Mouse (Mus musculus) spleen, adult 2 months (tissue): Measurements from ENCODE around the gene Alx3. TPM values are rescaled to one million over a fixed set of nuclear protein-coding genes. Genes with fewer than 3 reads are reported as not detected.

Experiments
- DNase-seq, 2 experiments: peaks; one replicate each; pipeline versions ENCODE4 v3.0.0 to v3.0.0-alpha.2; 2012 to 2021; ENCODE audit warnings: low spot score in 2 of 2, low read depth in 1 of 2
- H3K27ac ChIP-seq: fragments of 200-500 bp; 2 replicates; pipeline ENCODE4 v1.5.1; 2012; ENCODE audit warnings: low read length, inconsistent platforms; ENCODE audit not compliant: insufficient read depth
- H3K27me3 ChIP-seq: fragments of 200-500 bp; 2 replicates; pipeline ENCODE4 v1.6.1; 2012; ENCODE audit warnings: mild to moderate bottlenecking, moderate library complexity, low read length, inconsistent platforms; ENCODE audit not compliant: control insufficient read depth, insufficient read depth
- H3K36me3 ChIP-seq: fragments of 200-500 bp; 2 replicates; pipeline ENCODE4 v1.6.1; 2012; ENCODE audit warnings: mild to moderate bottlenecking, low read length, inconsistent platforms; ENCODE audit not compliant: control insufficient read depth, insufficient read depth
- H3K4me1 ChIP-seq: fragments of 200-500 bp; 2 replicates; pipeline ENCODE4 v1.6.1; 2011; ENCODE audit warnings: inconsistent platforms; ENCODE audit not compliant: control insufficient read depth, insufficient read depth, insufficient read length
- H3K4me3 ChIP-seq: fragments of 200-500 bp; 2 replicates; pipeline ENCODE4 v1.5.1; 2011; ENCODE audit warnings: mild to moderate bottlenecking, inconsistent platforms; ENCODE audit not compliant: insufficient read depth, insufficient read length; ENCODE audit errors: extremely low read depth
- CTCF ChIP-seq: fragments of 200-500 bp; IDR thresholded peaks from 2 replicates; pipeline ENCODE4 v1.5.1; 2011; ENCODE audit warnings: mild to moderate bottlenecking, inconsistent platforms; ENCODE audit not compliant: insufficient read depth, insufficient read length, insufficient replicate concordance; ENCODE audit errors: extremely low read depth
- POLR2A ChIP-seq: fragments of 200-500 bp; IDR thresholded peaks from 2 replicates; pipeline ENCODE4 v1.6.1; 2011; ENCODE audit warnings: low read depth, low read length, inconsistent platforms
- WGBS: fragments of 180-500 bp; shearing (Covaris S2); methylation state at CpG from one replicate; pipeline ENCODE4 v1.1.7; 2018; 5-methylcytosine and 5-hydroxymethylcytosine counted together
- polyA plus RNA-seq: library from polyadenylated mRNA; depleted of rRNA; stranded (reverse); fragments of >200 nt; gene quantifications from 2 replicates; pipeline ENCODE4 v1.2.3, GENCODE M21; 2012

Gene Alx3
- polyA plus RNA-seq, 1 experiment, result not detected

GRCm38 (mm10) chr3:107607221-107607620, 12.4 kb downstream of the Alx3 start:
- Histone ChIP-seq H3K36me3 (0 out of 2 replicates have a peak, but pooled peaks cover under 1% of the 10 kb centered on the region), H3K27ac (no peak overlapping the region), H3K4me3 (no peak overlapping the region), H3K27me3 (no peaks in the 10 kb centered on the region), H3K4me1 (peaks cover 3% of the 10 kb centered on the region; the same call in 1 of the 2 replicates)
- WGBS, result 90% methylated on average over 8 of the region's 8 CpGs
- TF ChIP-seq CTCF, result no peak
- no peak for TF ChIP-seq POLR2A
- no peak for DNase-seq

DNA sequence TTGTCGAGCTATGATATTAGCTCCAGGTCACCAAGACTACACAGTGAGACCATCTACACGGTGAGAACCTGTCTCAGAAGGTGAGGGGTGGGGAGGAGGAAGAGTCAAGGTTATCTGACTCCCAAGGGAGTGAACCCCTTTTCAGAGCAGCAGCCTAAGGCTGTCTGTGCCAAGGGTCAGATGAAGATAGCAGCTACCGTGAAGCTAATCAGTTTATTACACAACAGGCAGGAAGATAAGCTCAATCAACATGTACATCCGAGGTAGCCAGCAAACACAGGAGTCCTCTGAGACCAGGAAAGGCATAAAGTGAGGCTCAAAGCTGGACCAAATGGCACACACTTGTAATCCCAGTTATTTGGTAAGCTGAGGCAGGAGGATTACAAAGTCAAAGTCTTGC, 14.0 kb downstream of the Alx3 start:
- no peak for TF ChIP-seq POLR2A
- no peak for TF ChIP-seq CTCF
- H3K4me3 ChIP-seq, result no peak overlapping the region
- no peak for DNase-seq
- H3K27me3 ChIP-seq, result no peaks in the 10 kb centered on the region
- H3K36me3 ChIP-seq, result peaks cover 9% of the 10 kb centered on the region
- H3K27ac ChIP-seq, result no peak overlapping the region
- peaks cover 3% of the 10 kb centered on the region; the same call in 1 of the 2 replicates for H3K4me1 ChIP-seq
- WGBS, result 60% methylated on average over 4 of the region's 4 CpGs

GRCm38 (mm10) chr3:107609376-107609775, 14.5 kb downstream of the Alx3 start:
- peaks cover 11% of the 10 kb centered on the region for H3K36me3 ChIP-seq
- no peak for TF ChIP-seq POLR2A
- no peak for TF ChIP-seq CTCF
- DNase-seq, result no peak
- H3K4me3 ChIP-seq, result no peak overlapping the region
- H3K4me1 ChIP-seq, result peaks cover 3% of the 10 kb centered on the region; the same call in 1 of the 2 replicates
- 72% methylated on average over 3 of the region's 3 CpGs for WGBS
- H3K27me3 ChIP-seq, result no peaks in the 10 kb centered on the region
- no peak overlapping the region for H3K27ac ChIP-seq

GRCm38 (mm10) chr3:107611394-107611793, 16.6 kb downstream of the Alx3 start:
- Histone ChIP-seq H3K27me3 (no peaks in the 10 kb centered on the region), H3K4me1 (peaks cover 3% of the 10 kb centered on the region; the same call in 1 of the 2 replicates), H3K36me3 (peaks cover 29% of the 10 kb centered on the region), H3K4me3 (no peak overlapping the region), H3K27ac (no peak overlapping the region)
- TF ChIP-seq CTCF (no peak), POLR2A (no peak)
- no peak for DNase-seq
- WGBS, result 79% methylated on average over 4 of the region's 4 CpGs

DNA sequence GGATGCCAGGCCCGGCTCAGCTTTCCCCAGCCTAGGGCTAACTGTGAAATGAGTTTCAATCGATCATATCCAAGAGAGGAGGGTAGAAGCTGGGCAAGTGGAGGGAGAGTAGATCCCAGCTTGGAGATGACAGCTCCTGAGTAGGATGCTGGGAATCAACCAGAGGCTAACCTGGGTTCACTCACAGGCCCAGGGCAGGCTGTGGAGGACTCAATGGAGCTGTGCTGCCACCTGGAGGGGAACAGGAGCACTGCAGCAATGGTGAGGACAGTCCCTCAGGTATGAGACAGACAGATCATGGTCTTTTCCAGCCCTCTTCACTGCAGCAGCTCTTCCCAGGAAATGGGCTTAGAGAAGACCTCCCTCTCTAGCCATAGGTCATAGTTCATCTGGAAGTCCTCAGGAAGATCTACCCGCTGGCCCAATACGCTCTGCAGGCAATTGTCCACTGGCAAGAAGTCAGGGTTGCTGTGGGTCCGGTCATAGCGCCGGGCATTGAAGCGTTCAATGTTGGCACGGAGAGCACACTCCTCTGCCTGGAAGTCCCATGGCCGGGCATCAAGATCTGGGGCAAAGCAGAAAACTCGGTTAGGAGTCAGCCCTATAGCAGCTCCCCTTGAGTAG, 18.2 kb downstream of the Alx3 start:
- WGBS, result 92% methylated on average over 11 of the region's 11 CpGs
- Histone ChIP-seq H3K36me3 (peaks cover 41% of the 10 kb centered on the region), H3K4me3 (no peak overlapping the region), H3K27me3 (no peaks in the 10 kb centered on the region), H3K27ac (no peak overlapping the region), H3K4me1 (peaks cover 3% of the 10 kb centered on the region; the same call in 1 of the 2 replicates)
- peak in 1 of 2 experiments; percentile 63 for DNase-seq
- TF ChIP-seq POLR2A, result no peak
- peak; percentile 85; the same call in 1 of the 2 replicates for TF ChIP-seq CTCF

DNA sequence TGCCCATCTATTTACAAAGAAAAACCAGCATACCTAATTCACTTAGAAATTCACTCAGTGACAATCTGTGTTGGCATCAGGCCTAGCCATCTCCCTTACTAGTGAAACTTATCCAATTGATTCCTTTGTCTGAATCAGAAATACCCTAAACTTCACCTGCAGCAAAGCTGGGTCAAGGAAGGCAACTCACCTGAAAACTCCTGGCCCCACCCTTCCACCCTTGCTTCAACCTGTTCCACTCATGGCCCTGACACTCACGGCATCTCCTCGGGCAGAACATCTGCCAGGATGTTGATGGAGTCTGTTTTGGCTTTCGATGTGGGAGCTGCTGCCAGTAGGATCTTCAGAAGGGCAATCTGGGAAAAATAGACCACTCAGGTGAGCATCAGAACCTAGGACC, 23.0 kb downstream of the Alx3 start:
- Histone ChIP-seq H3K36me3 (peaks cover 65% of the 10 kb centered on the region), H3K27me3 (no peaks in the 10 kb centered on the region), H3K4me1 (no peaks in the 10 kb centered on the region), H3K4me3 (no peak overlapping the region), H3K27ac (no peak overlapping the region)
- WGBS, result 96% methylated on average over 3 of the region's 3 CpGs
- TF ChIP-seq CTCF, result no peak
- TF ChIP-seq POLR2A, result no peak
- no peak for DNase-seq

- Histone ChIP-seq H3K4me1 (no peaks in the 10 kb centered on the region), H3K36me3 (peaks cover 64% of the 10 kb centered on the region), H3K27me3 (no peaks in the 10 kb centered on the region), H3K4me3 (no peak overlapping the region), H3K27ac (no peak overlapping the region)
- TF ChIP-seq CTCF, result no peak
- TF ChIP-seq POLR2A, result no peak
- 94% methylated on average over 6 of the region's 6 CpGs for WGBS
- DNase-seq, result no peak
Measured at GRCm38 (mm10) chr3:107619911-107620310, 25.1 kb downstream of the Alx3 start.
